Mouse (Mus musculus) ES-Bruce4 (cell line): Measurements from ENCODE around the gene Trim54. TPM values are rescaled to one million over a fixed set of nuclear protein-coding genes. Genes with fewer than 3 reads are reported as not detected.
A peak's percentile ranks its signal among the peaks of the same experiment; 100 is the strongest.

Experiments used
- H3K27ac ChIP-seq: 2 replicates; pipeline ENCODE4 v1.5.1; 2012; ENCODE audit warnings: low read length, inconsistent platforms; ENCODE audit not compliant: insufficient read depth
- H3K27me3 ChIP-seq: 2 replicates; pipeline ENCODE4 v1.6.1; 2012; ENCODE audit warnings: mild to moderate bottlenecking, low read length, inconsistent platforms; ENCODE audit not compliant: control insufficient read depth, poor library complexity, insufficient read depth, severe bottlenecking
- H3K36me3 ChIP-seq: 2 replicates; pipeline ENCODE4 v1.6.1; 2012; ENCODE audit warnings: inconsistent platforms, mild to moderate bottlenecking, low read length, moderate library complexity; ENCODE audit not compliant: control insufficient read depth, poor library complexity, insufficient read depth, severe bottlenecking
- H3K4me1 ChIP-seq: one replicate; pipeline ENCODE4 v1.8.1; 2011; ENCODE audit warnings: low read length; ENCODE audit not compliant: control insufficient read depth, insufficient read depth
- H3K4me3 ChIP-seq: 2 replicates; pipeline ENCODE4 v1.5.1; 2011; ENCODE audit warnings: low read depth, mild to moderate bottlenecking, low read length
- H3K9ac ChIP-seq: 2 replicates; pipeline ENCODE4 v1.6.1; 2012; ENCODE audit warnings: low read depth, mild to moderate bottlenecking, inconsistent platforms; ENCODE audit not compliant: poor library complexity, severe bottlenecking
- H3K9me3 ChIP-seq: replicated peaks from 2 replicates; pipeline ENCODE4 v1.6.1; 2012; ENCODE audit warnings: mild to moderate bottlenecking, low read length, inconsistent platforms; ENCODE audit not compliant: control insufficient read depth, poor library complexity, insufficient read depth, severe bottlenecking
- CTCF ChIP-seq: IDR thresholded peaks from one replicate; pipeline ENCODE4 v1.8.1; 2011; ENCODE audit warnings: low read depth, low read length
- EP300 ChIP-seq: IDR thresholded peaks from 2 replicates; pipeline ENCODE4 v1.6.1; 2011; ENCODE audit warnings: low read depth, low read length; ENCODE audit not compliant: insufficient read depth
- POLR2A ChIP-seq: IDR thresholded peaks from one replicate; pipeline ENCODE4 v1.8.1; 2011; ENCODE audit warnings: low read length; ENCODE audit not compliant: insufficient read depth
- polyA plus RNA-seq: library from polyadenylated mRNA; stranded (reverse); fragments of >200 nt; gene quantifications from 2 replicates; pipeline ENCODE4 v1.2.4, GENCODE M21; 2011; ENCODE audit warnings: low read depth; ENCODE audit not compliant: missing spikeins, insufficient read depth, insufficient read length

The Trim54 gene
- polyA plus RNA-seq, 1 experiment, result 5.1 TPM

- no peaks in the 10 kb centered on the region for H3K36me3 ChIP-seq
- no peaks in the 10 kb centered on the region for H3K9me3 ChIP-seq
- no peak overlapping the region for H3K27ac ChIP-seq
- no peaks in the 10 kb centered on the region for H3K27me3 ChIP-seq
- H3K4me3 ChIP-seq, result no peak overlapping the region
- TF ChIP-seq POLR2A, result no peak
- no peak for TF ChIP-seq CTCF
- no peak for TF ChIP-seq EP300
- H3K4me1 ChIP-seq, result no peaks in the 10 kb centered on the region
- H3K9ac ChIP-seq, result no peak overlapping the region
Measured at GRCm38 (mm10) chr5:31121111-31121510, 4.6 kb downstream of the Trim54 start.

GRCm38 (mm10) chr5:31123481-31123880 lies 7.0 kb downstream of the Trim54 start:
- TF ChIP-seq POLR2A, result no peak
- TF ChIP-seq EP300, result no peak
- TF ChIP-seq CTCF, result no peak
- Histone ChIP-seq H3K4me3 (no peak overlapping the region), H3K27me3 (no peaks in the 10 kb centered on the region), H3K36me3 (no peaks in the 10 kb centered on the region), H3K9me3 (no peaks in the 10 kb centered on the region), H3K9ac (no peak overlapping the region), H3K4me1 (no peaks in the 10 kb centered on the region), H3K27ac (no peak overlapping the region)

GRCm38 (mm10) chr5:31126050-31126449 lies 9.5 kb downstream of the Trim54 start:
- H3K27me3 ChIP-seq, result no peaks in the 10 kb centered on the region
- no peaks in the 10 kb centered on the region for H3K4me1 ChIP-seq
- H3K9me3 ChIP-seq, result no peaks in the 10 kb centered on the region
- H3K27ac ChIP-seq, result no peak overlapping the region
- no peak overlapping the region for H3K4me3 ChIP-seq
- no peaks in the 10 kb centered on the region for H3K36me3 ChIP-seq
- peak; percentile 30 for TF ChIP-seq CTCF
- TF ChIP-seq EP300, result no peak
- H3K9ac ChIP-seq, result no peak overlapping the region

- no peaks in the 10 kb centered on the region for H3K4me1 ChIP-seq
- no peak overlapping the region for H3K27ac ChIP-seq
- H3K27me3 ChIP-seq, result peaks cover 12% of the 10 kb centered on the region; the same call in 1 of the 2 replicates
- H3K4me3 ChIP-seq, result peak overlapping the region; percentile 31
- TF ChIP-seq POLR2A, result no peak
- TF ChIP-seq CTCF, result no peak
- no peak for TF ChIP-seq EP300
- no peaks in the 10 kb centered on the region for H3K36me3 ChIP-seq
- H3K9ac ChIP-seq, result peak overlapping the region; percentile 3
- no peaks in the 10 kb centered on the region for H3K9me3 ChIP-seq
Measured at GRCm38 (mm10) chr5:31136730-31137424, 20.4 kb downstream of the Trim54 start.

GRCm38 (mm10) chr5:31137658-31138057 lies 21.1 kb downstream of the Trim54 start:
- Histone ChIP-seq H3K4me1 (no peaks in the 10 kb centered on the region), H3K4me3 (peak overlapping the region; percentile 54)
- TF ChIP-seq EP300 (no peak), POLR2A (no peak), CTCF (no peak)

GRCm38 (mm10) chr5:31138241-31138967 lies 21.9 kb downstream of the Trim54 start, which contains the start of gene Ucn:
Gene Ucn (minus strand): TSS chr5:31138829.
- Histone ChIP-seq H3K36me3 (no peaks in the 10 kb centered on the region), H3K4me3 (peak within 1 kb of the TSS; percentile 54), H3K9me3 (no peaks in the 10 kb centered on the region), H3K27me3 (peaks cover 12% of the 10 kb centered on the region; the same call in 1 of the 2 replicates), H3K27ac (no peak within 1 kb of the TSS), H3K4me1 (no peaks in the 10 kb centered on the region), H3K9ac (peak within 1 kb of the TSS; percentile 23)
- TF ChIP-seq CTCF (no peak), EP300 (no peak), POLR2A (no peak)

More at GRCm38 (mm10) chr5:31137658-31138057, 21.1 kb downstream of the Trim54 start:
- Histone ChIP-seq H3K9ac (peak overlapping the region; percentile 23; the same call in 1 of the 2 replicates), H3K27me3 (peaks cover 12% of the 10 kb centered on the region; the same call in 1 of the 2 replicates), H3K27ac (no peak overlapping the region), H3K36me3 (no peaks in the 10 kb centered on the region), H3K9me3 (no peaks in the 10 kb centered on the region)
